Mouse (Mus musculus): ENCODE results near the gene Cops8. TPM values are rescaled to one million over a fixed set of nuclear protein-coding genes. Genes with fewer than 3 reads are reported as not detected.

Cops8 gene
- polyA plus RNA-seq, 1 experiment from 2014 or later, result 104 TPM

- Histone ChIP-seq H3K9me3 (replicated peaks) (no peaks in the 10 kb centered on the region), H3K27me3 (no peaks in the 10 kb centered on the region), H3K4me3 (no peak overlapping the region), H3K36me3 (no peaks in the 10 kb centered on the region), H3K4me2 (no peak overlapping the region), H3K27ac (no peak overlapping the region), H3K9ac (no peak overlapping the region), H3K4me1 (replicated peaks) (peaks cover 19% of the 10 kb centered on the region)
- no peak for ATAC-seq (replicated peaks; ENCODE audit: insufficient number of reproducible peaks, insufficient read depth, low FRiP score, low read depth)
- whole genome bisulfite sequencing, result 83% methylated on average over 4 of the region's 4 CpGs
These were observed 49.8 kb downstream of the Cops8 start for GRCm38 (mm10) chr1:90652553-90652952.

DNA sequence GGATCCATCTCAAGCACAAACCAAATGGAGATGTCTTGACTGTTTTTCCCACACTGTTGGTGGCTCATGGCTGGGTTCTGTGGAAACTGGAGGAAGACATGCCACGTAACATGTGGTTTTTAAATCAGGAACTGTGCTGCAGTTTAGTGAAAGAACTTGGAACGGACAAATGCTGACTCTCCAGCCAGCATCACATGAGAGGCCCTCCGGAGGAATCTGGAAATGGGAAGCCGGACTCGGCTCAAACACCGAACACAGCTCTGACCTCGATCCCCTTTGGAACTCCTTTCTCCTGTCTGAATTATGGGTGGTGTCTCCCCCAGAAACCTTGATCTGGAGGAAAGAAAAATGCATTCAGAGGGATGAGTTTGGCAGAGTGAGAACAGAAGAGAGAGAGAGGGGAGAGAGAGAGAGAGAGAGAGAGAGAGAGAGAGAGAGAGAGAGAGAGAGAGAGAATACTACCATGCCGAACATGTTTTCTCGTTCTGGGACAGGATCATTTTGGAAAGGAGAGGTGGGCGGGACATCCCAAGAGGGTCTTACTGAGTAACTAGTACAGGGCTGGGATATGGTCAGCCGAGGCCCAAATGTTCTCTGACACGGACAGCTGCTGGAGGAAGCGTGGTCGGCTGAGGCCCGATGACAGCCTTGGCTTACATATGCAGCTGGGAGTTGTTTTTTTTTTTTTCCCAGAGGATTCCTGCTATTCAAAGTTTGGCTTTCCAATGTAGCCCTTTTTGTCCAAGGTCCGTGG is 53.9 kb downstream of the Cops8 start:
- H3K9me3 ChIP-seq (replicated peaks), result no peaks in the 10 kb centered on the region
- H3K36me3 ChIP-seq, result no peaks in the 10 kb centered on the region
- peaks cover 4% of the 10 kb centered on the region for H3K4me1 ChIP-seq (replicated peaks)
- H3K27ac ChIP-seq, result peak overlapping the region; percentile 32
- H3K27me3 ChIP-seq, result no peaks in the 10 kb centered on the region
- no peak overlapping the region for H3K4me3 ChIP-seq
- no peak overlapping the region for H3K9ac ChIP-seq
- H3K4me2 ChIP-seq, result no peak overlapping the region
- WGBS, result 67% methylated on average over 16 of the region's 16 CpGs
- ATAC-seq (replicated peaks; ENCODE audit: insufficient number of reproducible peaks, insufficient read depth, low FRiP score, low read depth), result no peak

GRCm38 (mm10) chr1:90657292-90658050 is 54.7 kb downstream of the Cops8 start:
- no peak for ATAC-seq (replicated peaks; ENCODE audit: insufficient number of reproducible peaks, insufficient read depth, low FRiP score, low read depth)
- Histone ChIP-seq H3K4me2 (no peak overlapping the region), H3K27ac (peak overlapping the region; percentile 27; the same call in 1 of the 2 replicates), H3K27me3 (no peaks in the 10 kb centered on the region), H3K4me1 (replicated peaks) (no peaks in the 10 kb centered on the region), H3K9me3 (replicated peaks) (no peaks in the 10 kb centered on the region), H3K9ac (no peak overlapping the region), H3K36me3 (no peaks in the 10 kb centered on the region), H3K4me3 (no peak overlapping the region)
- 75% methylated on average over 10 of the region's 10 CpGs for WGBS

DNA sequence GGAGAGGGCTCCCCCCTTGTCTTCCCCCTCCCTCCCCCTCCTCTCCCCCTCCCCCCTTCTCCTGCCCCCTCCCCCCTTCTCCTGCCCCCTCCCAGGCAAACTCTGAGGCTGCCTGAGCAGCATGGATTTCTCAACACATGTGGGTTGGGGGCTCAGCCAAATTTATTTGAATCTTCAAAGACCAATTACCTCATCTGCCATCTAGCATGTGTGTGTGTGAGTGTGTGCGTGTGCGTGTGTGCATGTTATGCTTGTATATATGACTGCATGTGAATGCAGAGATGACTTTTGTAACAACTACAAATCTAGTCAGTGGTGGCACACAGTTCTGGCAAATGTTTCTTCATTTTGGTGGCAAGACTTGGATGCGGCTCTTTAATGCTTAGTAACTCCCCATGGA is 55.8 kb downstream of the Cops8 start:
- Histone ChIP-seq H3K27ac (no peak overlapping the region), H3K36me3 (no peaks in the 10 kb centered on the region), H3K4me2 (no peak overlapping the region), H3K4me1 (replicated peaks) (no peaks in the 10 kb centered on the region), H3K9me3 (replicated peaks) (no peaks in the 10 kb centered on the region), H3K4me3 (no peak overlapping the region), H3K27me3 (no peaks in the 10 kb centered on the region), H3K9ac (no peak overlapping the region)
- no peak for ATAC-seq (replicated peaks; ENCODE audit: insufficient number of reproducible peaks, insufficient read depth, low FRiP score, low read depth)
- WGBS, result 92% methylated on average over 3 of the region's 3 CpGs

- Histone ChIP-seq H3K4me3 (no peak overlapping the region), H3K27me3 (no peaks in the 10 kb centered on the region), H3K27ac (no peak overlapping the region), H3K9ac (no peak overlapping the region), H3K4me2 (no peak overlapping the region), H3K9me3 (replicated peaks) (no peaks in the 10 kb centered on the region), H3K4me1 (replicated peaks) (no peaks in the 10 kb centered on the region), H3K36me3 (no peaks in the 10 kb centered on the region)
- WGBS, result 85% methylated on average over 7 of the region's 7 CpGs
- no peak for ATAC-seq (replicated peaks; ENCODE audit: insufficient number of reproducible peaks, insufficient read depth, low FRiP score, low read depth)
These were observed 57.4 kb downstream of the Cops8 start for GRCm38 (mm10) chr1:90660150-90660549.

- H3K4me2 ChIP-seq, result no peak overlapping the region
- no peaks in the 10 kb centered on the region for H3K27me3 ChIP-seq
- H3K4me3 ChIP-seq, result no peak overlapping the region
- WGBS, result 47% methylated on average over 6 of the region's 6 CpGs
- peak overlapping the region; percentile 44 for H3K27ac ChIP-seq
- H3K9ac ChIP-seq, result no peak overlapping the region
- H3K36me3 ChIP-seq, result no peaks in the 10 kb centered on the region
- peaks cover 12% of the 10 kb centered on the region for H3K4me1 ChIP-seq (replicated peaks)
- 0 out of 2 replicates have a peak, but pooled peaks have one; percentile 38 for ATAC-seq (replicated peaks; ENCODE audit: insufficient number of reproducible peaks, insufficient read depth, low FRiP score, low read depth)
- H3K9me3 ChIP-seq (replicated peaks), result no peaks in the 10 kb centered on the region
These were observed 59.7 kb downstream of the Cops8 start for GRCm38 (mm10) chr1:90662491-90662890.

Other genes starting within 250 kb of the Cops8 start
- gene Col6a3, start 241.0 kb downstream of the Cops8 start, polyA plus RNA-seq (2015; fragmentation: Nextera tagmentation; extraction: Ambion mirVana), result 24.6 and 40.1 TPM in 2 replicates